Mouse (Mus musculus) T-helper 2 cell (primary cell): ENCODE results near the gene Parp8.

Experiments used
- in situ Hi-C: fragments of 300-600 bp; cut with MboI, MseI; formaldehyde crosslinking; loops from one replicate; pipeline ENCODE4 v1.15.1; 2025; ENCODE audit warnings: high pct_unique_total_duplicates

Gene Parp8

GRCm38 (mm10) chr13:116843937-116844336 lies 181.4 kb downstream of the Parp8 start:
- in situ Hi-C loops = no loop called here

- in situ Hi-C loops = no loop called here
These were observed 194.4 kb downstream of the Parp8 start for GRCm38 (mm10) chr13:116830984-116831383.

GRCm38 (mm10) chr13:116829015-116829414 lies 196.3 kb downstream of the Parp8 start:
- in situ Hi-C loops = no loop called here

- in situ Hi-C loops = no loop called here
These were observed 213.9 kb downstream of the Parp8 start for GRCm38 (mm10) chr13:116811456-116811855.
